16 mouse cellular contexts compared by ENCODE assay signal in genomic region chr14:20477261-20478025, GRCm38 (mm10). TPM values are rescaled to one million over a fixed set of nuclear protein-coding genes. Genes with fewer than 3 reads are reported as not detected.
A peak's percentile ranks its signal among the peaks of the same experiment; 100 is the strongest.
DNase-seq lines count a peak whose midpoint lies in the region; ATAC-seq and TF ChIP-seq lines count a peak whose summit lies in the region.
"Had no signal": no experiment of that assay in that cellular context is flagged by ENCODE, and none has a peak within 500 bp of the region (broad histone marks: within the 10 kb centered on the region; RNA-seq: fewer than 3 reads in every experiment).

No protein-coding gene starts in this region.

- dilution Hi-C loops in CH12.LX (cut with MboI; ENCODE audit: extremely low pct_ligation_motif_present, extremely low pct_unique_long_range_greater_than_20kb, low sequenced_read_pairs) = no loop called here

- 0 out of 2 replicates have a peak overlapping the region, but pooled peaks have one; percentile 8 for H3K4me2 ChIP-seq in CH12.LX (ENCODE audit: insufficient read depth, low read depth, poor library complexity, severe bottlenecking)
- peak overlapping the region; percentile 41 for H3K4me2 ChIP-seq in liver, embryonic 14.5 days (ENCODE audit: low read depth)
- H3K4me2 ChIP-seq: neural tube, embryonic 12.5 days had no signal

- H3K79me2 ChIP-seq in heart, adult 2 months (replicated peaks; ENCODE audit: control insufficient read depth, insufficient read depth, low read length) = 0 out of 2 replicates have a peak, but pooled peaks cover 1% of the 10 kb centered on the region
- H3K79me2 ChIP-seq in CH12.LX (replicated peaks; ENCODE audit: control insufficient read depth, extremely low read depth, insufficient read depth, poor library complexity, severe bottlenecking) = peaks cover 37% of the 10 kb centered on the region

- in situ Hi-C loops in CH12.LX (cut with MboI; ENCODE audit: low pct_ligation_motif_present, low pct_unique_long_range_greater_than_20kb, low sequenced_read_pairs) = no loop called here

- H3K9ac ChIP-seq in heart, adult 2 months (ENCODE audit: low read depth, low read length) = 0 out of 2 replicates have a peak overlapping the region, but pooled peaks have one; percentile 16
- H3K9ac ChIP-seq in CH12.LX (ENCODE audit: insufficient read depth, low read depth) = no peak overlapping the region
- H3K9ac ChIP-seq in liver, embryonic 14.5 days (replicated peaks) = peak overlapping the region; percentile 35; the same call in 1 of the 2 replicates
- H3K9ac ChIP-seq: neural tube, embryonic 12.5 days had no signal

- peaks cover 22% of the 10 kb centered on the region for H3K36me3 ChIP-seq in heart, adult 2 months (ENCODE audit: control insufficient read depth, insufficient read depth, low read length)
- H3K36me3 ChIP-seq in CH12.LX (replicated peaks in 1 of 2; ENCODE audit: control insufficient read depth in 1 of 2, insufficient read depth in 1 of 2, low read length in 1 of 2) = peaks cover 22 to 44% of the 10 kb centered on the region in 2 experiments
- H3K36me3 ChIP-seq in liver, embryonic 14.5 days (replicated peaks; ENCODE audit: control insufficient read depth, insufficient read depth, low read depth) = peaks cover 4% of the 10 kb centered on the region
- H3K36me3 ChIP-seq: forebrain, embryonic 10.5 days; neural tube, embryonic 12.5 days had no signal

- no peak for ATAC-seq in liver, embryonic 14.5 days (ENCODE audit: insufficient read depth)

- H3K9me3 ChIP-seq in CH12.LX (replicated peaks; ENCODE audit: low read length) = no peaks in the 10 kb centered on the region
- H3K9me3 ChIP-seq in liver, embryonic 14.5 days (ENCODE audit: control insufficient read depth, low read length) = no peaks in the 10 kb centered on the region
- H3K9me3 ChIP-seq: forebrain, embryonic 10.5 days; neural tube, embryonic 12.5 days had no signal

- no peak for TF ChIP-seq EP300 in heart, adult 2 months (IDR thresholded peaks at IDR 0.05; ENCODE audit: insufficient read depth, low read depth, low read length)
- TF ChIP-seq EP300 in CH12.LX (IDR thresholded peaks at IDR 0.05; ENCODE audit: low read length) = no peak
- no peak for TF ChIP-seq EP300 in liver, embryonic 14.5 days (IDR thresholded peaks at IDR 0.05; ENCODE audit: low read depth)

- no peaks in the 10 kb centered on the region for H3K27me3 ChIP-seq in heart, adult 2 months (ENCODE audit: control insufficient read depth, insufficient read depth, low read length)
- no peaks in the 10 kb centered on the region for H3K27me3 ChIP-seq in CH12.LX (replicated peaks)
- no peaks in the 10 kb centered on the region for H3K27me3 ChIP-seq in liver, embryonic 14.5 days (ENCODE audit: control insufficient read depth, insufficient read depth, low read length)

- intact Hi-C loops in heart, adult 2 months (cut with DNase I) = loop anchor here (2.0 to 5.0 kb wide), 2 partner anchors 25 to 85 kb away; partner anchors contain the start of gene Mrps16
- intact Hi-C loops in heart, postnatal 36 days (cut with DNase I) = loop anchor here (2.0 to 10.0 kb wide), 3 partner anchors 69 to 197 kb away; partner anchors contain the start of genes Ppp3cb and Sec24c

- TF ChIP-seq CTCF in heart, adult 2 months (IDR thresholded peaks at IDR 0.05) = no peak
- no peak for TF ChIP-seq CTCF in CH12.LX (conservative IDR thresholded peaks at IDR 0.05 in 1 of 2, IDR thresholded peaks at IDR 0.05 in 1 of 2; ENCODE audit: low read depth in 2 of 2, low read length in 2 of 2)
- no peak for TF ChIP-seq CTCF in liver, embryonic 14.5 days (IDR thresholded peaks at IDR 0.05; ENCODE audit: low read depth)

- no peak overlapping the region for H3K4me3 ChIP-seq in heart, adult 2 months
- no peak overlapping the region for H3K4me3 ChIP-seq in CH12.LX (replicated peaks in 1 of 3; ENCODE audit: low read depth in 2 of 3, low read length in 2 of 3, poor library complexity in 1 of 3)
- peak overlapping the region; percentile 5 to 21; a peak in 2 of 4 replicates for H3K4me3 ChIP-seq in liver, embryonic 14.5 days (ENCODE audit: insufficient read depth in 1 of 2, low read depth in 2 of 2, low read length in 2 of 2)
- H3K4me3 ChIP-seq: forebrain, embryonic 10.5 days; neural tube, embryonic 12.5 days had no signal

- H3K27ac ChIP-seq in heart, adult 2 months = peak overlapping the region; percentile 91; the same call in 1 of the 2 replicates
- H3K27ac ChIP-seq in CH12.LX (ENCODE audit: insufficient read depth, low read depth) = no peak overlapping the region
- peak overlapping the region; percentile 12 for H3K27ac ChIP-seq in liver, embryonic 14.5 days
- H3K27ac ChIP-seq: forebrain, embryonic 10.5 days; neural tube, embryonic 12.5 days had no signal

- DNase-seq in heart, adult 2 months = no peak
- DNase-seq in heart, postnatal 36 days = no peak
- no peak for DNase-seq in CH12.LX (ENCODE audit: extremely low read depth)
- peak; percentile 8 for DNase-seq in embryo, embryonic 9.5 days (ENCODE audit: extremely low spot score)
- no peak for DNase-seq in liver, embryonic 14.5 days (ENCODE audit: low read depth in 3 of 3, low spot score in 3 of 3)
- DNase-seq in lung, postnatal 4 days = no peak
- no peak for DNase-seq in right cerebral cortex, adult 2 months (ENCODE audit: low spot score in 2 of 2)
- DNase-seq in spleen, postnatal 14 days (ENCODE audit: low spot score in 2 of 2) = no peak
- DNase-seq: adrenal gland, postnatal 36 days; cerebellum, adult 9-11 months; heart, postnatal 10 days; lung, adult 18-20 months had no signal

- TF ChIP-seq POLR2A in heart, adult 2 months (IDR thresholded peaks at IDR 0.05; ENCODE audit: insufficient read depth, low read depth, low read length) = no peak
- TF ChIP-seq POLR2A in CH12.LX (IDR thresholded peaks at IDR 0.05; ENCODE audit: low read depth, low read length) = no peak

- no peak for TF ChIP-seq RAD21 in CH12.LX (IDR thresholded peaks at IDR 0.05; ENCODE audit: low read depth, low read length)

- H3K4me1 ChIP-seq in heart, adult 2 months (ENCODE audit: control insufficient read depth, insufficient read depth, low read length) = peaks cover 15% of the 10 kb centered on the region
- peaks cover 6 to 43% of the 10 kb centered on the region in 2 experiments; a peak in 3 of 4 replicates for H3K4me1 ChIP-seq in CH12.LX (ENCODE audit: control insufficient read depth in 1 of 2, insufficient read depth in 2 of 2)
- H3K4me1 ChIP-seq in liver, embryonic 14.5 days (replicated peaks; ENCODE audit: control insufficient read depth in 2 of 2, insufficient read depth in 2 of 2, low read length in 1 of 2) = peaks cover 20 to 24% of the 10 kb centered on the region in 2 experiments

- 66% methylated on average over 4 of the region's 4 CpGs for WGBS in heart, adult 2 months
- 65% methylated on average over 4 of the region's 4 CpGs for WGBS in liver, embryonic 14.5 days (ENCODE audit: insufficient replicate concordance)

TF ChIP-seq in CH12.LX, 34 proteins besides CTCF, POLR2A, EP300 and RAD21:
- TF ChIP-seq MAFK (IDR thresholded peaks at IDR 0.05; ENCODE audit: insufficient replicate concordance, low read length) (no peak), E2F4 (IDR thresholded peaks at IDR 0.05; ENCODE audit: insufficient replicate concordance, low read depth, low read length) (no peak), ZC3H11A (IDR thresholded peaks at IDR 0.05; ENCODE audit: low read depth, low read length) (no peak), PAX5 (IDR thresholded peaks at IDR 0.05; ENCODE audit: low read length) (no peak)

RNA-seq across cellular contexts. Expression of gene Anxa7, which starts 2.5 kb away (rescaled TPM):
- 10 to 100 TPM; 49.3 to 55.1 TPM for total RNA-seq in heart, adult 2 months (2021)
- polyA plus RNA-seq in heart, adult 2 months (2012; rRNA removed) = 55.1 and 76.0 TPM in 2 replicates
- 10 to 100 TPM; 52.3 to 55.4 TPM for total RNA-seq in heart, postnatal 36 days (2021)
- 60.2 and 63.3 TPM in 2 replicates for total RNA-seq in CH12.LX (2012; rRNA removed)
- 89.2 and 91.9 TPM in 2 replicates for total RNA-seq in CH12.LX (2014; rRNA removed)
- polyA plus RNA-seq in CH12.LX (2012; ENCODE audit: insufficient read length, low read depth) = 83.8 and 99.3 TPM in 2 replicates
- polyA plus RNA-seq in liver, embryonic 14.5 days (2012; rRNA removed) = 28.7 and 36.6 TPM in 2 replicates
- polyA plus RNA-seq in liver, embryonic 14.5 days (2014; fragmentation: Nextera tagmentation; extraction: Ambion mirVana) = 41.6 and 43.6 TPM in 2 replicates

RNA-seq across cellular contexts. Expression of gene Mss51, which starts 19.3 kb away (rescaled TPM):
- under 1 TPM; 0.26 to 0.48 TPM for total RNA-seq in heart, adult 2 months (2021)
- 0.31 and 0.53 TPM in 2 replicates for polyA plus RNA-seq in heart, adult 2 months (2012; rRNA removed)
- under 1 TPM; 0.41 to 0.58 TPM for total RNA-seq in heart, postnatal 36 days (2021)
- total RNA-seq in CH12.LX (2012; rRNA removed) (0.59 and 0.63 TPM in 2 replicates), CH12.LX (2014; rRNA removed) (0.45 and 0.47 TPM in 2 replicates)
- 1.1 and 1.5 TPM in 2 replicates for polyA plus RNA-seq in CH12.LX (2012; ENCODE audit: insufficient read length, low read depth)
- polyA plus RNA-seq in liver, embryonic 14.5 days (2012; rRNA removed) = 1.1 and 1.6 TPM in 2 replicates
- 0.29 and 0.67 TPM in 2 replicates for polyA plus RNA-seq in liver, embryonic 14.5 days (2014; fragmentation: Nextera tagmentation; extraction: Ambion mirVana)

RNA-seq across cellular contexts. Expression of gene Cfap70, which starts 25.4 kb away (rescaled TPM):
- total RNA-seq in heart, adult 2 months (2021) = not detected
- 0.70 TPM in 1 of 2 replicates, not detected in the other for polyA plus RNA-seq in heart, adult 2 months (2012; rRNA removed)
- not detected for total RNA-seq in heart, postnatal 36 days (2021)
- total RNA-seq in CH12.LX (2012; rRNA removed) (0.04 and 0.08 TPM in 2 replicates), CH12.LX (2014; rRNA removed) (not detected in 2 replicates)
- polyA plus RNA-seq in CH12.LX (2012; ENCODE audit: insufficient read length, low read depth) = 0.07 and 0.36 TPM in 2 replicates
- 0.01 and 0.03 TPM in 2 replicates for polyA plus RNA-seq in liver, embryonic 14.5 days (2012; rRNA removed)
- polyA plus RNA-seq in liver, embryonic 14.5 days (2014; fragmentation: Nextera tagmentation; extraction: Ambion mirVana) = 0.08 and 0.28 TPM in 2 replicates
- total RNA-seq: megakaryocyte-erythroid progenitor cell, adult 5-6 weeks had no signal
- polyA plus RNA-seq: intestine, postnatal 0 days had no signal

Comparison
In these comparisons a context has a peak if more than half of its experiments do, and no peak if none do; other contexts are left out.
1. H3K4me3 ChIP-seq: peak in liver, embryonic 14.5 days (2 of 2); none in heart, adult 2 months (single experiment) and CH12.LX (0 of 3).